In genomic region chr1:180367045-180367619, GRCm38 (mm10) we compare ENCODE assay signal across 9 mouse cellular contexts. TPM values are rescaled to one million over a fixed set of nuclear protein-coding genes. Genes with fewer than 3 reads are reported as not detected.
DNase-seq lines count a peak whose midpoint lies in the region; ATAC-seq and TF ChIP-seq lines count a peak whose summit lies in the region.
"Had no signal": no experiment of that assay in that cellular context is flagged by ENCODE, and none has a peak within 500 bp of the region (broad histone marks: within the 10 kb centered on the region; RNA-seq: fewer than 3 reads in every experiment).

No protein-coding gene starts in this region.

- 64% methylated on average over 3 of the region's 3 CpGs for WGBS in heart, embryonic 11.5 days (ENCODE audit: insufficient replicate concordance)

- dilution Hi-C loops in CH12.LX (cut with MboI; ENCODE audit: extremely low pct_ligation_motif_present, extremely low pct_unique_long_range_greater_than_20kb, low sequenced_read_pairs), result no loop called here

- no peak for TF ChIP-seq POLR2A in CH12.LX (IDR thresholded peaks at IDR 0.05; ENCODE audit: low read depth, low read length)

- H3K4me1 ChIP-seq in heart, embryonic 11.5 days (ENCODE audit: control insufficient read depth, insufficient read depth, low read length), result peaks cover 48% of the 10 kb centered on the region
- peaks cover 11 to 72% of the 10 kb centered on the region in 2 experiments for H3K4me1 ChIP-seq in CH12.LX (ENCODE audit: control insufficient read depth in 1 of 2, insufficient read depth in 2 of 2)

- no peak for TF ChIP-seq RAD21 in CH12.LX (IDR thresholded peaks at IDR 0.05; ENCODE audit: low read depth, low read length)

- no peaks in the 10 kb centered on the region for H3K36me3 ChIP-seq in heart, embryonic 11.5 days (ENCODE audit: control insufficient read depth, insufficient read depth, low read length)
- H3K36me3 ChIP-seq in CH12.LX (replicated peaks in 1 of 2; ENCODE audit: control insufficient read depth in 1 of 2, insufficient read depth in 1 of 2, low read length in 1 of 2), result peaks cover 0 to 34% of the 10 kb centered on the region in 2 experiments
- H3K36me3 ChIP-seq: embryonic facial prominence, embryonic 13.5 days; limb, embryonic 12.5 days had no signal

- no peak for TF ChIP-seq EP300 in CH12.LX (IDR thresholded peaks at IDR 0.05; ENCODE audit: low read length)

- no peak overlapping the region for H3K4me3 ChIP-seq in heart, embryonic 11.5 days (ENCODE audit: low read depth, low read length)
- H3K4me3 ChIP-seq in CH12.LX (replicated peaks in 1 of 3; ENCODE audit: low read depth in 2 of 3, low read length in 2 of 3, poor library complexity in 1 of 3), result no peak overlapping the region
- H3K4me3 ChIP-seq: embryonic facial prominence, embryonic 13.5 days; limb, embryonic 12.5 days had no signal

- peaks cover 19% of the 10 kb centered on the region; the same call in 1 of the 2 replicates for H3K27me3 ChIP-seq in heart, embryonic 11.5 days (ENCODE audit: control insufficient read depth, insufficient read depth, low read length)
- H3K27me3 ChIP-seq in CH12.LX (replicated peaks), result no peaks in the 10 kb centered on the region
- H3K27me3 ChIP-seq: embryonic facial prominence, embryonic 13.5 days; limb, embryonic 12.5 days had no signal

- no peak for TF ChIP-seq CTCF in CH12.LX (conservative IDR thresholded peaks at IDR 0.05 in 1 of 2, IDR thresholded peaks at IDR 0.05 in 1 of 2; ENCODE audit: low read depth in 2 of 2, low read length in 2 of 2)

- no peaks in the 10 kb centered on the region for H3K79me2 ChIP-seq in CH12.LX (replicated peaks; ENCODE audit: control insufficient read depth, extremely low read depth, insufficient read depth, poor library complexity, severe bottlenecking)

- intact Hi-C loops in left cerebral cortex, postnatal 4 days (cut with DNase I), result loop anchor here (5.0 kb wide), 1 partner anchor 35 kb away; the partner anchor contains the start of gene Itpkb

- no peak overlapping the region for H3K4me2 ChIP-seq in heart, embryonic 11.5 days
- 0 out of 2 replicates have a peak overlapping the region, but pooled peaks have one; percentile 18 for H3K4me2 ChIP-seq in CH12.LX (ENCODE audit: insufficient read depth, low read depth, poor library complexity, severe bottlenecking)
- H3K4me2 ChIP-seq: embryonic facial prominence, embryonic 13.5 days; limb, embryonic 12.5 days had no signal

- H3K27ac ChIP-seq in heart, embryonic 11.5 days (ENCODE audit: low read depth, low read length), result 0 out of 2 replicates have a peak overlapping the region, but pooled peaks have one; percentile 3
- H3K27ac ChIP-seq in CH12.LX (ENCODE audit: insufficient read depth, low read depth), result no peak overlapping the region
- H3K27ac ChIP-seq: limb, embryonic 12.5 days had no signal

- no peak overlapping the region for H3K9ac ChIP-seq in heart, embryonic 11.5 days (ENCODE audit: low read depth, low read length)
- H3K9ac ChIP-seq in CH12.LX (ENCODE audit: insufficient read depth, low read depth), result no peak overlapping the region
- H3K9ac ChIP-seq: embryonic facial prominence, embryonic 13.5 days had no signal

- DNase-seq in heart, adult 11 months, result no peak
- DNase-seq in left cerebral cortex, postnatal 4 days, result peak; percentile 42
- DNase-seq in left cerebral cortex, adult 11 months (ENCODE audit: low spot score), result no peak
- no peak for DNase-seq in CH12.LX (ENCODE audit: extremely low read depth)
- DNase-seq in cerebellum, adult 8-10 months, result peak; percentile 39
- DNase-seq in urinary bladder, postnatal 36 days (ENCODE audit: low spot score in 2 of 2), result no peak

- H3K9me3 ChIP-seq in heart, embryonic 11.5 days (replicated peaks; ENCODE audit: control insufficient read depth, low read length), result no peaks in the 10 kb centered on the region
- no peaks in the 10 kb centered on the region for H3K9me3 ChIP-seq in CH12.LX (replicated peaks; ENCODE audit: low read length)
- H3K9me3 ChIP-seq: embryonic facial prominence, embryonic 13.5 days; limb, embryonic 12.5 days had no signal

- in situ Hi-C loops in CH12.LX (cut with MboI; ENCODE audit: low pct_ligation_motif_present, low pct_unique_long_range_greater_than_20kb, low sequenced_read_pairs), result no loop called here

- ATAC-seq in heart, embryonic 11.5 days (replicated peaks; ENCODE audit: insufficient number of reproducible peaks, low FRiP score, low TSS enrichment), result no peak

TF ChIP-seq in CH12.LX, 34 proteins besides CTCF, POLR2A, EP300 and RAD21:
- TF ChIP-seq BHLHE40 (IDR thresholded peaks at IDR 0.05; ENCODE audit: low read depth, low read length) (no peak), USF1 (IDR thresholded peaks at IDR 0.05; ENCODE audit: low read depth, low read length) (no peak), MAZ (IDR thresholded peaks at IDR 0.05; ENCODE audit: low read depth, low read length) (no peak), NELFE (IDR thresholded peaks at IDR 0.05; ENCODE audit: low read depth, low read length) (no peak)
TF ChIP-seq in CH12.LX: peak in this region for 0.

RNA-seq across cellular contexts. Expression of gene Itpkb, which starts 36.8 kb away (rescaled TPM):
- 3.2 and 4.0 TPM in 2 replicates for polyA plus RNA-seq in heart, embryonic 11.5 days (2014; fragmentation: Nextera tagmentation; extraction: Ambion mirVana)
- total RNA-seq in left cerebral cortex, postnatal 4 days (2021), result 10 to 100 TPM; 12.1 to 12.3 TPM
- total RNA-seq in CH12.LX (2012; rRNA removed) (8.4 and 10.6 TPM in 2 replicates), CH12.LX (2014; rRNA removed) (3.9 and 4.2 TPM in 2 replicates)
- polyA plus RNA-seq in CH12.LX (2012; ENCODE audit: insufficient read length, low read depth), result 13.5 and 14.4 TPM in 2 replicates

Comparison
In these comparisons a context has a peak if more than half of its experiments do, and no peak if none do; other contexts are left out.
1. DNase-seq: peak in left cerebral cortex, postnatal 4 days (single experiment) and cerebellum, adult 8-10 months (single experiment); none in heart, adult 11 months (single experiment), left cerebral cortex, adult 11 months (single experiment), CH12.LX (single experiment) and urinary bladder, postnatal 36 days (0 of 2).